Mouse (Mus musculus) midbrain, embryonic 12.5 days (tissue): ENCODE measurements around the gene 2410004P03Rik. TPM values are rescaled to one million over a fixed set of nuclear protein-coding genes. Genes with fewer than 3 reads are reported as not detected.
A peak's percentile ranks its signal among the peaks of the same experiment; 100 is the strongest.

Experiments used
- ATAC-seq: fragments of 200-750 bp; cut with Nextera tagmentation; 2 replicates; pipeline ENCODE4 v1.8.0; 2017; ENCODE audit warnings: low read depth, moderate TSS enrichment, moderate library complexity; ENCODE audit not compliant: low FRiP score
- H3K27ac ChIP-seq: fragments of 300-500 bp; sonication (generic); replicated peaks from 2 replicates; pipeline ENCODE4 v1.5.1; 2016; ENCODE audit warnings: mild to moderate bottlenecking
- H3K27me3 ChIP-seq: fragments of 300-500 bp; sonication (generic); 2 replicates; pipeline ENCODE4 v1.6.1; 2016; ENCODE audit warnings: mild to moderate bottlenecking
- H3K36me3 ChIP-seq: fragments of 300-500 bp; sonication (generic); 2 replicates; pipeline ENCODE4 v1.6.1; 2016
- H3K4me1 ChIP-seq: fragments of 300-500 bp; sonication (generic); 2 replicates; pipeline ENCODE4 v1.6.1; 2016
- H3K4me2 ChIP-seq: fragments of 300-500 bp; sonication (generic); replicated peaks from 2 replicates; pipeline ENCODE4 v1.6.1; 2016; ENCODE audit warnings: mild to moderate bottlenecking, moderate library complexity
- H3K4me3 ChIP-seq: fragments of 300-500 bp; sonication (generic); 2 replicates; pipeline ENCODE4 v1.5.1; 2016; ENCODE audit warnings: mild to moderate bottlenecking
- H3K9ac ChIP-seq: fragments of 300-500 bp; sonication (generic); replicated peaks from 2 replicates; pipeline ENCODE4 v1.6.1; 2016; ENCODE audit warnings: mild to moderate bottlenecking, moderate library complexity
- H3K9me3 ChIP-seq: fragments of 300-500 bp; sonication (generic); 2 replicates; pipeline ENCODE4 v1.6.1; 2016; ENCODE audit warnings: mild to moderate bottlenecking
- WGBS: fragments of 180-500 bp; shearing (Covaris S2); methylation state at CpG from one replicate; pipeline ENCODE4 v1.1.7; 2016; 5-methylcytosine and 5-hydroxymethylcytosine counted together
- polyA plus RNA-seq: library from polyadenylated mRNA; unstranded; fragments of >200 nt; fragmentation: Nextera tagmentation; extraction: Ambion mirVana; gene quantifications from 2 replicates; pipeline ENCODE4 v1.2.1, GENCODE M21; 2016

2410004P03Rik gene
- polyA plus RNA-seq, 1 experiment from 2014 or later: 0.93 TPM

- WGBS: 84% methylated on average over 2 of the region's 2 CpGs
- H3K4me1 ChIP-seq: peaks cover 7% of the 10 kb centered on the region; the same call in 1 of the 2 replicates
- no peak overlapping the region for H3K27ac ChIP-seq
- H3K9ac ChIP-seq: no peak overlapping the region
- H3K4me3 ChIP-seq: no peak overlapping the region
- H3K27me3 ChIP-seq: 0 out of 2 replicates have a peak, but pooled peaks cover under 1% of the 10 kb centered on the region
- no peak for ATAC-seq
- no peaks in the 10 kb centered on the region for H3K9me3 ChIP-seq
- H3K36me3 ChIP-seq: no peaks in the 10 kb centered on the region
- no peak overlapping the region for H3K4me2 ChIP-seq
Observed at GRCm38 (mm10) chr12:17015711-17016110, 4.2 kb upstream of the 2410004P03Rik start.

DNA sequence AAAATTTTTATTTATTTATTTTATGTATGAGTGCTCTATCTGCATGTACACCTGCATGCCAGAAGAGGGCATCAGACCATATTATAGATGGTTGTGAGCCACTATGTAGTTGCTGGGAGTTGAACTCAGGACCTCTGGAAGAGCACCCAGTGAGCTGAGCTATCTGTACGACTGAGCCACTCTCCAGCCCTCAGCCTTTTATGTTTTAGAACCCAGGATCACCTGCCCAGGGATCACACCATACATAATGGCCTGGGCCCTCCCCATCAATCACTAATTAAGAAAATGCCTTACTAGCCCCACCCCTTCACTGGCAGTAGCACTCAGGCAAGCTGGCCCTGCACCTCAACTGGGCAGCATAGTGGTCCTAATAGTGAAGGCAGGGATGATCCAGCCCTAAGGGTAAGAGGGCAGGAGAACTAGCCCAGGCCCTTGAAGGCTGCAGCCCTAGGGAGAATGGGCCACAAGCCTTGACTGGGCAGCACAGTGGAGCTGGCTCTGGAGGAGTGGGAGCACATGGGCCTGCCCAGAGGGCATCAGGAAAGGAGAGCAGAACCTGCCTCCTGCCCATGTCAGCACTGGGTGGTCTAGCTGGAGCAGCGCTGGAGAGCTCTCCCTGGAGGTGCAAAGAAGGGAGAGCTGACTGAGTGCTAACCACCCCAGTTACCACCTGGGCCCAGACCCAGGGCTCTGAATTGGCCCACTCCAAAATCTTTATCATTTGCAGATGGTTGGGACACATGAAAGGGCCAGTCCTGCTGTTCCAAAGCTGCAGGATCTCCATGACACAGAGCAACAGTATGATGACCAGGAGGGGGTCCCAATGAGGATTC, 756 bp upstream of the 2410004P03Rik start:
- peak; percentile 20; the same call in 1 of the 2 replicates for ATAC-seq

DNA sequence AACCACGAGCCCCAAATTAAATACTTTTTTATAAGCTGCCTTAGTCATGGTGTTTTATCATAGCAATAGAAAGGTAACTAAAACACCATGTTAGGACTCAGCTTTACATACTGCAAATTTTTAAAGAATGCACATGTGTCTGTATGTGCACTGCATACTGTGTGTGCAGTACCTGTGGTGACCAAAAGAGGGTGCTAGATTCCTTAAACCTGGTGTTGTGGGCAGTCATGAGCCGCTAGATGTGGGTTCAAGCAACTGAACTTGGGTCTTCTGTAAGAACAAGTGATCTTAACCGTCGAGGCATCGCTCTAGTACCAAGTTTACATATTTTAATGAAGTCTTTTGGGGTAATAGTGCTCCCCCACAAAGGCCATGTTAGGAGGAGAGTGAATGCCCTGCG, 2.1 kb downstream of the 2410004P03Rik start:
- Histone ChIP-seq H3K4me3 (no peak overlapping the region), H3K9me3 (no peaks in the 10 kb centered on the region), H3K4me1 (peaks cover 7% of the 10 kb centered on the region; the same call in 1 of the 2 replicates), H3K27me3 (0 out of 2 replicates have a peak, but pooled peaks cover 4% of the 10 kb centered on the region), H3K4me2 (no peak overlapping the region), H3K9ac (no peak overlapping the region), H3K36me3 (no peaks in the 10 kb centered on the region), H3K27ac (no peak overlapping the region)
- 96% methylated on average over 6 of the region's 6 CpGs for WGBS
- ATAC-seq: no peak

More for the DNA sequence above, 756 bp upstream of the 2410004P03Rik start:
- peaks cover 7% of the 10 kb centered on the region; the same call in 1 of the 2 replicates for H3K4me1 ChIP-seq
- WGBS: 86% methylated on average over 2 of the region's 2 CpGs
- H3K4me3 ChIP-seq: no peak overlapping the region
- no peak overlapping the region for H3K4me2 ChIP-seq
- no peaks in the 10 kb centered on the region for H3K36me3 ChIP-seq
- H3K27me3 ChIP-seq: 0 out of 2 replicates have a peak, but pooled peaks cover 4% of the 10 kb centered on the region
- no peak overlapping the region for H3K27ac ChIP-seq
- H3K9ac ChIP-seq: no peak overlapping the region
- no peaks in the 10 kb centered on the region for H3K9me3 ChIP-seq

DNA sequence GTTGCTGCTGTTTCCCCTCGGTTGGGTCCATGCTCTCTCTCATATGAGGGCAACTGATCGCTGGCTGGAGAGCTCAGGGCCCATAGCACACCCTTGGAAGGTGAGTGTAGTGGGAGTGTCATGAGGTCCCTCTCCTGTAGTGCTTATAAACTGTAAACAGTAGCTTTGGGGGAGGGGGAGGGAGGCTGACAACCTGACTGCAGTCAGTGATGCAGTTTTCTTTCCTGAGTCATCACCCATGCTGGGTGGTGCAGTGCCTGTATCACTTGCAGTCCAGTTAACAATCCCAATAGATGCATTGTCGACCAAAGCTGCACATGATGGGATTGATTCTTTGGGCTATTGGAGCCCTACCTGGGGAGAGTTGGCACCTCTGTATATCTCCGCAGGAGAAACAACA, 10.3 kb downstream of the 2410004P03Rik start:
- H3K27me3 ChIP-seq: peaks cover 52% of the 10 kb centered on the region
- H3K9ac ChIP-seq: no peak overlapping the region
- H3K4me3 ChIP-seq: no peak overlapping the region
- H3K4me1 ChIP-seq: peaks cover 13% of the 10 kb centered on the region
- H3K36me3 ChIP-seq: no peaks in the 10 kb centered on the region
- H3K27ac ChIP-seq: no peak overlapping the region
- H3K9me3 ChIP-seq: no peaks in the 10 kb centered on the region
- H3K4me2 ChIP-seq: no peak overlapping the region
- WGBS: 42% methylated on average over 4 of the region's 4 CpGs
- ATAC-seq: no peak

DNA sequence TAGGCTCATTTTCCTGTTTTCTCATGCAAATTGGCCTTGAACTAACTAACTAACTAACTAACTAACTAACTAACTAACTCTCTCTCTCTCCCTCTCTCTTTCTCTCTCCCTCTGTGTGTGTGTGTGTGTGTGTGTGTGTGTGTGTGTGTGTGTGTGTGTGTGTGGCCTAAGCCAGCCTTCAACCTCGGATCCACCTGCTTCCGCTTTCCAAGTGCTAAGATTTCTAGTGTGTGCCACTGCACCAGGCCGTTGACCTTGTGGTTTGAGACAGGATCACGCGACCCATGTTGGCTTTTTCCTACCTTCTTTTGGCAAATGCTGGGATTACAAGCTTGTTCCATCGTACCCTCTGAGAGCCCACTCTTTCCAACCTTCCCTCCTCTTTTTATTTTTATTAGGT, 10.9 kb downstream of the 2410004P03Rik start:
- H3K27ac ChIP-seq: no peak overlapping the region
- no peaks in the 10 kb centered on the region for H3K36me3 ChIP-seq
- H3K27me3 ChIP-seq: peaks cover 52% of the 10 kb centered on the region
- H3K4me3 ChIP-seq: no peak overlapping the region
- no peak overlapping the region for H3K9ac ChIP-seq
- no peaks in the 10 kb centered on the region for H3K9me3 ChIP-seq
- WGBS: 50% methylated on average over 6 of the region's 6 CpGs
- H3K4me2 ChIP-seq: peak overlapping the region; percentile 84; the same call in 1 of the 2 replicates
- H3K4me1 ChIP-seq: peaks cover 13% of the 10 kb centered on the region
- ATAC-seq: no peak

DNA sequence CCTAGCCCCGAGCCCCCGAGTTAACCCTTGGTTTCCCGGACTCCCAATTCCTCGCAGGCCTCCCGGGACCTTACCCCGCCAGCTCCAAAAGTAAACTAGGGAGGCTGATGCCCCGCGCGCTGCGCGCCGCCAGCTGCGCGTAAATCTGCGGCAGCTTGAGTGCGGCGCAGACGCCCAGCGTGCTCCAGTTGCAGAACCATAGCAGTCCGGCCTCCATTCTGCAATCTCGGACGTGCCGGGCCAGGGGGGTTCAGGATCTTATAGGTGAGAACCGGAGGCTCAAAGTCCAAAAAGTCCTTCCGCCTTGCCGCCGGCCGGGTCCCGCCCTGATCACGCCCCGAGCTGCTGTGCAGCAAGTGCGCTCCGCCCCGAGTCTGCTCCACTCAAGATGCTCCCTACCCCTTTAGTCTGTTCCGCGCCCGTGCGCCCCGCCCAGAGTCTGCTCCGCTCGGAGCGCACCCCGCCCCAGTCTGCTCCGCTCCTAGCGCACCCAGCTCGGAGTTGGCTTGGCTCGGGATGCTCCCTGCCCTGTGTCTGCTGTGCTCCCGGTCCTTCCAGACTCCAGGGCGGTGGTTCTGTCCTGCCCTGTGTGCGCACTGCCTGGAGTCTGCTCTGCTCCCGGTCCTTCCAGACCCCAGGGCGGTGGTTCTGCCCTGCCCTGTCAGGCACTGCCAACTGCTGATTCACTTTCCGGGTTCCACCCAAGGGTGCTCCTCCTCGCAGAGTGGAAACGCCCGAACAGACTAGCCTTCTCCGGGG, 11.6 kb downstream of the 2410004P03Rik start, which contains the start of gene Pqlc3:
Pqlc3 (minus strand) TSS at position 670 of the 759 bp plus-strand sequence.
- H3K4me3 ChIP-seq: peak within 1 kb of the TSS; percentile 50
- ATAC-seq: peak; percentile 85
- peak within 1 kb of the TSS; percentile 84 for H3K4me2 ChIP-seq
- H3K27me3 ChIP-seq: peaks cover 52% of the 10 kb centered on the region
- H3K4me1 ChIP-seq: peaks cover 13% of the 10 kb centered on the region
- WGBS: under 1% methylated on average over 57 of the region's 57 CpGs
- peak within 1 kb of the TSS; percentile 41; the same call in 1 of the 2 replicates for H3K9ac ChIP-seq
- no peaks in the 10 kb centered on the region for H3K36me3 ChIP-seq
- no peak within 1 kb of the TSS for H3K27ac ChIP-seq
- H3K9me3 ChIP-seq: no peaks in the 10 kb centered on the region

- Histone ChIP-seq H3K27me3 (peaks cover 52% of the 10 kb centered on the region), H3K36me3 (no peaks in the 10 kb centered on the region), H3K4me2 (peak overlapping the region; percentile 84), H3K4me1 (peaks cover 13% of the 10 kb centered on the region), H3K4me3 (peak overlapping the region; percentile 50), H3K9ac (no peak overlapping the region), H3K9me3 (no peaks in the 10 kb centered on the region), H3K27ac (no peak overlapping the region)
- no peak for ATAC-seq
- WGBS: 7% methylated on average over 10 of the region's 10 CpGs
Observed at GRCm38 (mm10) chr12:16999146-16999545, 12.4 kb downstream of the 2410004P03Rik start.

- no peak for ATAC-seq
- Histone ChIP-seq H3K9ac (no peak overlapping the region), H3K4me2 (no peak overlapping the region), H3K4me1 (peaks cover 13% of the 10 kb centered on the region), H3K9me3 (no peaks in the 10 kb centered on the region), H3K4me3 (no peak overlapping the region), H3K27ac (no peak overlapping the region), H3K36me3 (no peaks in the 10 kb centered on the region), H3K27me3 (peaks cover 51% of the 10 kb centered on the region)
- 92% methylated on average over 5 of the region's 5 CpGs for WGBS
Observed at GRCm38 (mm10) chr12:16996886-16997462, 14.6 kb downstream of the 2410004P03Rik start.

- Histone ChIP-seq H3K27me3 (peaks cover 44% of the 10 kb centered on the region), H3K27ac (no peak overlapping the region), H3K4me3 (no peak overlapping the region), H3K4me1 (peaks cover 13% of the 10 kb centered on the region), H3K4me2 (no peak overlapping the region), H3K36me3 (no peaks in the 10 kb centered on the region), H3K9me3 (no peaks in the 10 kb centered on the region), H3K9ac (no peak overlapping the region)
- 83% methylated on average over 5 of the region's 5 CpGs for WGBS
- no peak for ATAC-seq
Observed at GRCm38 (mm10) chr12:16996281-16996680, 15.2 kb downstream of the 2410004P03Rik start.

GRCm38 (mm10) chr12:16994291-16994690, 17.2 kb downstream of the 2410004P03Rik start:
- H3K27ac ChIP-seq: no peak overlapping the region
- no peaks in the 10 kb centered on the region for H3K9me3 ChIP-seq
- no peak for ATAC-seq
- 86% methylated on average over 2 of the region's 2 CpGs for WGBS
- H3K9ac ChIP-seq: no peak overlapping the region
- H3K4me2 ChIP-seq: no peak overlapping the region
- H3K4me3 ChIP-seq: no peak overlapping the region
- no peaks in the 10 kb centered on the region for H3K36me3 ChIP-seq
- H3K27me3 ChIP-seq: peaks cover 24% of the 10 kb centered on the region
- peaks cover 4% of the 10 kb centered on the region for H3K4me1 ChIP-seq

DNA sequence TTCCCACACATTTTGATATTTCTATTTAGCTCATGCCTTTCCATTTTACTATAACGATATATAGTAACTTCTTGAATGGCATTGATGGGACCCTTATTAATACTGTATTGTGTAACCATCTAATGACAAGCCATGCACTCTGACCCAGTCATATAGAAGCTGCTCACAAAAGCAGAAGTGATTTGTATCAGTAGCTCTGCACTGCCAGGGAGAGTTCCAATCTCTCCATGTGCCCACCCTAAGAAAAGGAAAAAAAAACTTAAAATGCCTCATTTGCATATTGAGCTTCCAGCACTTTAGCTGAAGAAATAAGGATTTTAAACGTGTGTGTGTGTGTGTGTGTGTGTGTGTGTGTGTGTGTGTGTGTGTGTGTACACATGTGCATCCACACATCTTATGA, 19.2 kb downstream of the 2410004P03Rik start:
- H3K4me1 ChIP-seq: no peaks in the 10 kb centered on the region
- H3K9me3 ChIP-seq: no peaks in the 10 kb centered on the region
- no peaks in the 10 kb centered on the region for H3K36me3 ChIP-seq
- no peak for ATAC-seq
- peaks cover 4% of the 10 kb centered on the region for H3K27me3 ChIP-seq
- WGBS: 91% methylated on average over 2 of the region's 2 CpGs
- no peak overlapping the region for H3K4me3 ChIP-seq
- H3K4me2 ChIP-seq: no peak overlapping the region
- H3K9ac ChIP-seq: no peak overlapping the region
- H3K27ac ChIP-seq: no peak overlapping the region
